In genomic region chr2:152093356-152093792, GRCm38 (mm10) we compare ENCODE assay signal across 7 mouse cellular contexts. TPM values are rescaled to one million over a fixed set of nuclear protein-coding genes. Genes with fewer than 3 reads are reported as not detected.
A peak's percentile ranks its signal among the peaks of the same experiment; 100 is the strongest.
DNase-seq lines count a peak whose midpoint lies in the region; ATAC-seq and TF ChIP-seq lines count a peak whose summit lies in the region.

No protein-coding gene starts in this region.

- no peaks in the 10 kb centered on the region for H3K36me3 ChIP-seq in heart, embryonic 16.5 days (ENCODE audit: control insufficient read depth, insufficient read depth)
- no peaks in the 10 kb centered on the region for H3K36me3 ChIP-seq in liver, embryonic 14.5 days (replicated peaks; ENCODE audit: control insufficient read depth, insufficient read depth, low read depth)
- H3K36me3 ChIP-seq in stomach, embryonic 15.5 days, result no peaks in the 10 kb centered on the region

- H3K4me2 ChIP-seq in heart, embryonic 16.5 days (ENCODE audit: low read depth, low read length), result peak overlapping the region; percentile 67
- peak overlapping the region; percentile 40 for H3K4me2 ChIP-seq in liver, embryonic 14.5 days (ENCODE audit: low read depth)
- H3K4me2 ChIP-seq in stomach, embryonic 15.5 days, result peak overlapping the region; percentile 72

- H3K4me1 ChIP-seq in brown adipose tissue, adult 24 weeks (ENCODE audit: control insufficient read depth, insufficient read depth, insufficient read length, low read length), result no peaks in the 10 kb centered on the region
- H3K4me1 ChIP-seq in heart, embryonic 16.5 days (ENCODE audit: control insufficient read depth, insufficient read depth, low read length), result peaks cover 6% of the 10 kb centered on the region; the same call in 1 of the 2 replicates
- no peaks in the 10 kb centered on the region for H3K4me1 ChIP-seq in liver, embryonic 14.5 days (replicated peaks; ENCODE audit: control insufficient read depth in 2 of 2, insufficient read depth in 2 of 2, low read length in 1 of 2)
- H3K4me1 ChIP-seq in stomach, embryonic 15.5 days, result peaks cover 14% of the 10 kb centered on the region

- peaks cover 55% of the 10 kb centered on the region for H3K27me3 ChIP-seq in heart, embryonic 16.5 days (ENCODE audit: control insufficient read depth, insufficient read depth, low read length)
- H3K27me3 ChIP-seq in liver, embryonic 14.5 days (ENCODE audit: control insufficient read depth, insufficient read depth, low read length), result peaks cover 53% of the 10 kb centered on the region
- H3K27me3 ChIP-seq in stomach, embryonic 15.5 days (replicated peaks), result peaks cover 64% of the 10 kb centered on the region

- ATAC-seq in heart, embryonic 16.5 days (replicated peaks; ENCODE audit: extremely low read depth, insufficient read depth, low FRiP score), result peak; percentile 16; the same call in 1 of the 2 replicates
- ATAC-seq in liver, embryonic 14.5 days (ENCODE audit: insufficient read depth), result 0 out of 2 replicates have a peak, but pooled peaks have one; percentile 15
- no peak for ATAC-seq in stomach, embryonic 15.5 days (ENCODE audit: insufficient read depth, low FRiP score, low read depth)

- no peak for TF ChIP-seq EP300 in liver, embryonic 14.5 days (IDR thresholded peaks at IDR 0.05; ENCODE audit: low read depth)

- peak overlapping the region; percentile 38; the same call in 1 of the 2 replicates for H3K9ac ChIP-seq in heart, embryonic 16.5 days (ENCODE audit: low read length)
- H3K9ac ChIP-seq in liver, embryonic 14.5 days (replicated peaks), result no peak overlapping the region
- 0 out of 2 replicates have a peak overlapping the region, but pooled peaks have one; percentile 16 for H3K9ac ChIP-seq in stomach, embryonic 15.5 days

- WGBS in heart, embryonic 16.5 days, result 1% methylated on average over 51 of the region's 60 CpGs
- 4% methylated on average over 60 of the region's 60 CpGs for WGBS in liver, embryonic 14.5 days (ENCODE audit: insufficient replicate concordance)
- under 1% methylated on average over 59 of the region's 60 CpGs for WGBS in stomach, embryonic 15.5 days

- no peaks in the 10 kb centered on the region for H3K9me3 ChIP-seq in heart, embryonic 16.5 days (replicated peaks; ENCODE audit: control insufficient read depth, low read length)
- H3K9me3 ChIP-seq in liver, embryonic 14.5 days (ENCODE audit: control insufficient read depth, low read length), result no peaks in the 10 kb centered on the region
- no peaks in the 10 kb centered on the region for H3K9me3 ChIP-seq in stomach, embryonic 15.5 days

- TF ChIP-seq CTCF in liver, embryonic 14.5 days (IDR thresholded peaks at IDR 0.05; ENCODE audit: low read depth), result no peak

- DNase-seq in left cerebral cortex, postnatal 14 days (ENCODE audit: low spot score in 2 of 2), result peak; percentile 58 to 62
- no peak for DNase-seq in left cerebral cortex, adult 9 months (ENCODE audit: low spot score in 2 of 2)
- DNase-seq in liver, embryonic 14.5 days (ENCODE audit: low read depth in 3 of 3, low spot score in 3 of 3), result no peak
- no peak for DNase-seq in spleen, adult 12 weeks (ENCODE audit: low spot score)

- H3K27ac ChIP-seq in brown adipose tissue, adult 24 weeks (replicated peaks; ENCODE audit: low read depth, low read length), result no peak overlapping the region
- H3K27ac ChIP-seq in heart, embryonic 16.5 days (ENCODE audit: low read length), result no peak overlapping the region
- no peak overlapping the region for H3K27ac ChIP-seq in liver, embryonic 14.5 days
- no peak overlapping the region for H3K27ac ChIP-seq in stomach, embryonic 15.5 days

- peak overlapping the region; percentile 26; the same call in 1 of the 2 replicates for H3K4me3 ChIP-seq in brown adipose tissue, adult 24 weeks (ENCODE audit: insufficient read depth, low read depth, low read length)
- peak overlapping the region; percentile 51 for H3K4me3 ChIP-seq in heart, embryonic 16.5 days (ENCODE audit: low read length)
- peak overlapping the region; percentile 3 to 38; a peak in 2 of 4 replicates for H3K4me3 ChIP-seq in liver, embryonic 14.5 days (ENCODE audit: insufficient read depth in 1 of 2, low read depth in 2 of 2, low read length in 2 of 2)
- H3K4me3 ChIP-seq in stomach, embryonic 15.5 days (replicated peaks), result peak overlapping the region; percentile 41

- intact Hi-C loops in left cerebral cortex, postnatal 14 days (cut with DNase I), result no loop called here

RNA-seq across cellular contexts. Expression of gene Srxn1, which starts 11.9 kb away (rescaled TPM):
- 10 to 100 TPM; 58.4 to 62.4 TPM for total RNA-seq in left cerebral cortex, postnatal 14 days (2021)
- 36.2 and 39.3 TPM in 2 replicates for polyA plus RNA-seq in brown adipose tissue, adult 24 weeks (2012; ENCODE audit: insufficient read depth, insufficient read length, missing spikeins)
- 7.6 and 10.3 TPM in 2 replicates for polyA plus RNA-seq in heart, embryonic 16.5 days (2015; fragmentation: Nextera tagmentation; extraction: Ambion mirVana)
- 11.0 and 13.3 TPM in 2 replicates for polyA plus RNA-seq in liver, embryonic 14.5 days (2012; rRNA removed)
- polyA plus RNA-seq in liver, embryonic 14.5 days (2014; fragmentation: Nextera tagmentation; extraction: Ambion mirVana), result 10.6 and 13.5 TPM in 2 replicates
- 12.2 and 12.7 TPM in 2 replicates for polyA plus RNA-seq in stomach, embryonic 15.5 days (2015; fragmentation: Nextera tagmentation; extraction: Ambion mirVana)

RNA-seq across cellular contexts. Expression of gene Scrt2, which starts 12.0 kb away (rescaled TPM):
- total RNA-seq in left cerebral cortex, postnatal 14 days (2021), result 1 to 10 TPM; 9.0 to 9.1 TPM
- not detected in 2 replicates for polyA plus RNA-seq in brown adipose tissue, adult 24 weeks (2012; ENCODE audit: insufficient read depth, insufficient read length, missing spikeins)
- not detected in 2 replicates for polyA plus RNA-seq in heart, embryonic 16.5 days (2015; fragmentation: Nextera tagmentation; extraction: Ambion mirVana)
- polyA plus RNA-seq in liver, embryonic 14.5 days (2012; rRNA removed), result 0.01 and 0.08 TPM in 2 replicates
- not detected in 2 replicates for polyA plus RNA-seq in liver, embryonic 14.5 days (2014; fragmentation: Nextera tagmentation; extraction: Ambion mirVana)
- polyA plus RNA-seq in stomach, embryonic 15.5 days (2015; fragmentation: Nextera tagmentation; extraction: Ambion mirVana), result 0.04 and 0.05 TPM in 2 replicates

RNA-seq across cellular contexts. Expression of gene Tcf15, which starts 50.0 kb away (rescaled TPM):
- total RNA-seq in left cerebral cortex, postnatal 14 days (2021), result 1 to 10 TPM in 1 of 2 experiments, under 1 TPM in 1; 0.75 to 1.2 TPM
- polyA plus RNA-seq in brown adipose tissue, adult 24 weeks (2012; ENCODE audit: insufficient read depth, insufficient read length, missing spikeins), result 12.1 and 20.7 TPM in 2 replicates
- 13.4 and 14.0 TPM in 2 replicates for polyA plus RNA-seq in heart, embryonic 16.5 days (2015; fragmentation: Nextera tagmentation; extraction: Ambion mirVana)
- polyA plus RNA-seq in liver, embryonic 14.5 days (2012; rRNA removed), result 0.11 and 0.17 TPM in 2 replicates
- polyA plus RNA-seq in liver, embryonic 14.5 days (2014; fragmentation: Nextera tagmentation; extraction: Ambion mirVana), result not detected in 2 replicates
- polyA plus RNA-seq in stomach, embryonic 15.5 days (2015; fragmentation: Nextera tagmentation; extraction: Ambion mirVana), result 8.2 and 10.7 TPM in 2 replicates

Comparison
In these comparisons a context has a peak if more than half of its experiments do, and no peak if none do; other contexts are left out.
1. DNase-seq: peak in left cerebral cortex, postnatal 14 days (2 of 2); none in left cerebral cortex, adult 9 months (0 of 2), liver, embryonic 14.5 days (0 of 3) and spleen, adult 12 weeks (single experiment).
2. Peak in every context shown above with its lines, with median percentiles within 50 percentile points of each other: H3K4me3 ChIP-seq and H3K4me2 ChIP-seq.